Mouse (Mus musculus): ENCODE data around the gene Spats1.

GRCm38 (mm10) chr17:45520136-45520535, 44.9 kb upstream of the Spats1 start:
- TF ChIP-seq CTCF (IDR thresholded peaks at IDR 0.05; ENCODE audit: extremely low read depth, insufficient read depth, insufficient read length, insufficient replicate concordance): no peak
- no peak for TF ChIP-seq POLR2A (IDR thresholded peaks at IDR 0.05; ENCODE audit: low read depth, low read length)
